28 mouse cellular contexts compared by ENCODE assay signal in the genomic region with DNA sequence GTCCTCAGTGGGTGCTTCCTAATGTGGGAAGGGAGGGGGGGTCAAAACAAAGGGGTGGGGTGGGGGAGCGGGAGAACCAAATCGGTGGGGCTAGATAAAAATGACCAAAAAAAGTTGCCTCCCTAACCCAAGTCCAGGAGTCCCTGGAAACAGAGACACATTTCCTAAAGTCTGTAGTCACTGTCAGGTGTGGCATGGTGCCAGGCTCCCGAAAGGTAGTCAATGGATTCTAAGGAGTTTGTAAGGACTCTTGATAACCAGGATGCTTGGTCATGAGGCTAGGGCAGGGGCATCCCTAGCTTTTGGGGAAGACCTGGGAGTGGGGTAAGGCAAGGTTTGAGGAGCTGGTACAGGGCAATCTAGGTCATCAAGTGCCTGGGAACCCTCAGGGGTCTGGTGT.
DNase-seq lines count a peak whose midpoint lies in the region; ATAC-seq and TF ChIP-seq lines count a peak whose summit lies in the region.
"Had no signal": no experiment of that assay in that cellular context is flagged by ENCODE, and none has a peak within 500 bp of the region (broad histone marks: within the 10 kb centered on the region; RNA-seq: fewer than 3 reads in every experiment).

No protein-coding gene starts in this region.

- WGBS in lung, embryonic 15.5 days, result 77% methylated on average over 3 of the region's 3 CpGs

- H3K4me2 ChIP-seq in lung, embryonic 15.5 days, result peak overlapping the region; percentile 38; the same call in 1 of the 2 replicates
- H3K4me2 ChIP-seq: embryonic facial prominence, embryonic 13.5 days; forebrain, embryonic 12.5 days; forebrain, embryonic 15.5 days; heart, embryonic 13.5 days; hindbrain, embryonic 12.5 days; hindbrain, embryonic 15.5 days had no signal

- TF ChIP-seq POLR2A in testis, adult 2 months (IDR thresholded peaks at IDR 0.05; ENCODE audit: control insufficient read depth, low read depth, low read length), result no peak

- intact Hi-C loops in gastrocnemius, adult 2 months (cut with DNase I), result no loop called here

- H3K9me3 ChIP-seq in lung, embryonic 15.5 days, result no peaks in the 10 kb centered on the region
- H3K9me3 ChIP-seq: embryonic facial prominence, embryonic 10.5 days; embryonic facial prominence, embryonic 13.5 days; forebrain, embryonic 12.5 days; forebrain, embryonic 15.5 days; G1E; heart, embryonic 13.5 days; hindbrain, embryonic 12.5 days; hindbrain, embryonic 15.5 days had no signal

- peaks cover 10% of the 10 kb centered on the region; the same call in 1 of the 2 replicates for H3K4me1 ChIP-seq in lung, embryonic 15.5 days
- H3K4me1 ChIP-seq in testis, adult 2 months (ENCODE audit: control insufficient read depth, insufficient read depth, low read length), result peaks cover 19% of the 10 kb centered on the region
- H3K4me1 ChIP-seq: forebrain, embryonic 12.5 days; forebrain, embryonic 15.5 days had no signal

- ATAC-seq in lung, embryonic 15.5 days (ENCODE audit: borderline replicate concordance, extremely low read depth, low FRiP score, low TSS enrichment), result no peak
- ATAC-seq: forebrain, embryonic 15.5 days; Patski had no signal

- DNase-seq in gastrocnemius, adult 2 months, result peak; percentile 33
- DNase-seq in gastrocnemius, adult 8-10 months (ENCODE audit: low spot score in 2 of 2), result no peak
- DNase-seq in lung, postnatal 36 days, result no peak
- no peak for DNase-seq in testis, postnatal 14 days (ENCODE audit: low spot score)
- DNase-seq: adrenal gland, postnatal 10 days; adrenal gland, postnatal 36 days; B cell, adult 2 months; cerebellum, adult 18-20 months; cerebellum, adult 9-11 months; cerebellum, postnatal 36 days; embryo, embryonic 11 days; gastrocnemius, postnatal 14 days; heart, adult 11 months; heart, postnatal 14 days; heart, postnatal 4 days had no signal

- no peak overlapping the region for H3K9ac ChIP-seq in lung, embryonic 15.5 days
- H3K9ac ChIP-seq: embryonic facial prominence, embryonic 13.5 days; forebrain, embryonic 12.5 days; forebrain, embryonic 15.5 days; heart, embryonic 13.5 days; hindbrain, embryonic 12.5 days; hindbrain, embryonic 15.5 days had no signal

- H3K4me3 ChIP-seq in gastrocnemius, adult 2 months, result no peak overlapping the region
- H3K4me3 ChIP-seq in lung, embryonic 15.5 days, result no peak overlapping the region
- no peak overlapping the region for H3K4me3 ChIP-seq in testis, adult 2 months (ENCODE audit: control insufficient read depth, low read depth, low read length)
- H3K4me3 ChIP-seq: embryonic facial prominence, embryonic 10.5 days; embryonic facial prominence, embryonic 13.5 days; erythroblast, embryonic 14.5 days; forebrain, embryonic 12.5 days; forebrain, embryonic 15.5 days; heart, embryonic 13.5 days; hindbrain, embryonic 12.5 days; hindbrain, embryonic 15.5 days had no signal

- no peak overlapping the region for H3K27ac ChIP-seq in gastrocnemius, adult 2 months
- no peak overlapping the region for H3K27ac ChIP-seq in lung, embryonic 15.5 days
- H3K27ac ChIP-seq in testis, adult 2 months (ENCODE audit: control insufficient read depth, insufficient read depth, low read depth, low read length), result peak overlapping the region; percentile 59
- H3K27ac ChIP-seq: embryonic facial prominence, embryonic 10.5 days; embryonic facial prominence, embryonic 13.5 days; forebrain, embryonic 12.5 days; forebrain, embryonic 15.5 days; heart, embryonic 13.5 days; hindbrain, embryonic 12.5 days; hindbrain, embryonic 15.5 days had no signal

- H3K27me3 ChIP-seq in lung, embryonic 15.5 days, result no peaks in the 10 kb centered on the region
- H3K27me3 ChIP-seq in testis, adult 2 months (ENCODE audit: control insufficient read depth, insufficient read depth, low read length), result no peaks in the 10 kb centered on the region
- H3K27me3 ChIP-seq: CH12.LX; embryonic facial prominence, embryonic 13.5 days; forebrain, embryonic 12.5 days; forebrain, embryonic 15.5 days; heart, embryonic 13.5 days; hindbrain, embryonic 12.5 days; hindbrain, embryonic 15.5 days; Patski had no signal

- 0 out of 2 replicates have a peak, but pooled peaks cover 2% of the 10 kb centered on the region for H3K36me3 ChIP-seq in lung, embryonic 15.5 days
- no peaks in the 10 kb centered on the region for H3K36me3 ChIP-seq in testis, adult 2 months (ENCODE audit: control insufficient read depth, insufficient read depth, low read length)
- H3K36me3 ChIP-seq: hindbrain, embryonic 15.5 days had no signal

- TF ChIP-seq CTCF in gastrocnemius, adult 2 months (IDR thresholded peaks at IDR 0.05), result no peak
- TF ChIP-seq CTCF in testis, adult 2 months (IDR thresholded peaks at IDR 0.05; ENCODE audit: control insufficient read depth, insufficient read depth, insufficient replicate concordance, low read depth, low read length), result no peak
